Mouse (Mus musculus) embryo, embryonic 11 days (tissue): ENCODE data around the gene Myo3a.

Source experiments
- DNase-seq: peaks from one replicate; pipeline ENCODE4 v3.0.0-alpha.2; 2015

Myo3a gene

DNA sequence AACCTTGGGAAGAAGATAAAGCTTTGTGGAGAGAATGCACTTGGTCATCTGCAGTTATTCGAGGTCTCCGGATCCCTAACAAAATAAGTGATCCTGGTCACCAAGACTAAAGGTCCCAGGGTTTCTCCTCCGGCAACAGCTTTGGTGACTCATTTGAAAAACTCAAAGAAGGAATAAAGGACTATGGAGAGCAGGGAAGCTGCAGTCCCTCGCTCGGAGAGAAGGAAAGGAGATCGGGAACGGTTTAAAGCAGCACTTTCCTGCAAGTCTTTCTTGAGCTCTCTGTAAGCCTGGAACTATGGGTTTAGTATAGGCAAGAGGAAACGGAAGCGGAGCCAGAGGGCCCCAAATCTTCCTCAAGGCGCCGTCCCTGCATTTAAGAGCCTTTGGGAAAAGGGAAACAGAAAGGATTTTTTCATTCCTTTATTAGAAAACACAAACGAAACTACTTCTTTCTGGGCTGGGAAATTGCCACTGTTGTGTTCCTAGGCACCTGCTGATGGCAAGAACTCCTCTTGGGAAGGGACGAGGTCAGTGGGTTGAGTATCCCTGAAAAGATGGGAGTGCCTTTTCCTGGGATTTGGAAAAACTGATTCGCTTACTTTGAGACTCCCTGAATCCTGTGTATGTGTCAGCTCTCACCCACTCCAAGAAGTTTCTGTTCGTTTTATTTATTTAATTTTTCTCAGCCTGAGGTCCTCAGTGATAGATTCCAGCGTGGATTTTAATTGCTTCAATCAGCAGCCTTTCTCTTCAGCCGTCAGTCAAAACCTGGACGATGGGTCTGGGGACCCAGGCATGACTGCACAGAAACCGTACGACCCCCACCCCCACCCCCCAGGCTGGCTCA lies 393.9 kb downstream of the Myo3a start:
- DNase-seq = no peak

DNA sequence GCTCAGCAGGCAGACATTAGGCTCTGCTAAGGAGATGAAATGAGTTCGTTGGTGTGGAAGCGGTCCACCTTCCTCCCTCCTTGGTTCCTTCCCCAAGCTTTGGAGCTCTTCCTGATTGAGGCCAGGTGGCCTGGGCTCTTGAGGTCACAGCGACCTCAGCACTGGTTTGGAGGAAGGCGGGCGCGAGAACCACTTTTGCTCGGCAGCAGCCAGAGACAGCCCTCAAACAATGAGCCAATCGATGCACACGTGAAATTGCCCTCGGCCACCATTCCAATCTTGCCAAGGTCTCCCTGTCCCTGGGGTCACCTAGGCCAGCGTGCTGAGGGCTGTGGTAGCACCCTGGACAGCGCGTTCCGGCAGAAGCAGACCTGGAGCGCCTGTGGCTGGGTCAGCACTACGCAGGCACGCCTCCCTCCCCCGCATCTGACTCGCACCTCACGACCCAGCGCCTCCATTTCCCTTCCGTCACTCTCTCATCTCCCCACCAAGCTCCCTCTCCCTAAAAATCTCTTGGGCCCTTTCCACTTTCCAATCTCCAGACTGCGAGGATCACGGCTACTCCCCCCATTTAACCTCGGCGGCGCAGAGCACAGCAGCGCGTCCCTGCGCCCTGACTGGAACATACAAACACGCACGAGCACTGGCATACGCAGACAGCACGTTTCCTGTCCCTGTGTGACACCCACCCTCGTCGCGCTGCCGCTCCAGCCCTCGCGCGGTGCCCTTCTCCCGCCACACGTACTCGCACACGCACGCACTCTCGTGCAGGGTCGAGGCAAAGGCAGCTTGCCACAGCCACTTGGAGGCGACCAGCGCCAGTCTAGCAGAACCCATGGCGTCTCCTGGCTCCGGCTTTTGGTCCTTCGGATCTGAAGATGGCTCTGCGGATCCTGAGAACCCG lies 394.8 kb downstream of the Myo3a start, which contains the start of gene Gad2:
Gene Gad2 (plus strand): TSS at position 378 of the 904 bp plus-strand sequence.
- peak; percentile 67 for DNase-seq

DNA sequence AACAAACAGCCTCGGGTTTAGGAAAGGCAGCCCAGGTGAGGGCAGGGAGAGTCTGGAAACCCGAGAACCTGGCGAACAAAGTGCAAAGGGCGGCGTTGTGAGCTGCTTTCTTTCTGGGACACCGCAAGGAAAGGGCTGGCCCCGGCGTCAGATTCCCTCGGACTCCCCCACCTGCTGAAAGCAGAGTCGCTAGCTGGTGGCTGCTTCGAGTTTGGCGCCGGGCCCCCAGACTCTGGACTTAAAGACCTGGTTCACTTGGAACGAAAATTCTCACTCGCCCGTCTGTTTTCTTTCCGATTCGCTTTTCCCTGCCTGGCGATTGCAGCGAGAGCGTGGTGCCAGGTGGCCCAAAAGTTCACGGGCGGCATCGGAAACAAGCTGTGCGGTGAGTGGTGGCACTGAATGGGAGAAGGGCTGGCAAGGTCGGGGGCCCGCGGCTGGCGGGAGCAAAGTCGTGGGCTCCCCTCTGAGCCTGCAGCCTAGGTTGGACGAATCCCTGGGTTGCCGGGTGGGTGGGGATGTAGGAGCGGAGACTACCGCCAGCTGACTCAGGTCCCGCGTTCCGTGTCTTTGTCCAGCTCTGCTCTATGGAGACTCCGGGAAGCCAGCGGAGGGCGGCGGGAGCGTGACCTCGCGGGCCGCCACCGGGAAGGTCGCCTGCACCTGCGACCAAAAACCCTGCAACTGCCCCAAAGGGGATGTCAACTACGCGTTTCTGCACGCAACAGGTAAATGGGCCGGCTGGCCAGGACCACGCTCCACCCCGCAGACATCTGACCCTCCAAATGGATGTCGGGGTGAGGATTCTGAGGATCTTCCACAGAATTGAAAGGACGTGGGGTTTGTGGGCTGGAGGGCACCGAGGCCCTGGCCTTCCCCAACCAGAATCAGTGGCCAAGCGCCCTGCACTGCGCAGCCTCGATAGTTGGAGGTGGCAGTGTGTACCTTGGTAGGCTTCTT lies 396.1 kb downstream of the Myo3a start:
- peak; percentile 46 for DNase-seq

DNA sequence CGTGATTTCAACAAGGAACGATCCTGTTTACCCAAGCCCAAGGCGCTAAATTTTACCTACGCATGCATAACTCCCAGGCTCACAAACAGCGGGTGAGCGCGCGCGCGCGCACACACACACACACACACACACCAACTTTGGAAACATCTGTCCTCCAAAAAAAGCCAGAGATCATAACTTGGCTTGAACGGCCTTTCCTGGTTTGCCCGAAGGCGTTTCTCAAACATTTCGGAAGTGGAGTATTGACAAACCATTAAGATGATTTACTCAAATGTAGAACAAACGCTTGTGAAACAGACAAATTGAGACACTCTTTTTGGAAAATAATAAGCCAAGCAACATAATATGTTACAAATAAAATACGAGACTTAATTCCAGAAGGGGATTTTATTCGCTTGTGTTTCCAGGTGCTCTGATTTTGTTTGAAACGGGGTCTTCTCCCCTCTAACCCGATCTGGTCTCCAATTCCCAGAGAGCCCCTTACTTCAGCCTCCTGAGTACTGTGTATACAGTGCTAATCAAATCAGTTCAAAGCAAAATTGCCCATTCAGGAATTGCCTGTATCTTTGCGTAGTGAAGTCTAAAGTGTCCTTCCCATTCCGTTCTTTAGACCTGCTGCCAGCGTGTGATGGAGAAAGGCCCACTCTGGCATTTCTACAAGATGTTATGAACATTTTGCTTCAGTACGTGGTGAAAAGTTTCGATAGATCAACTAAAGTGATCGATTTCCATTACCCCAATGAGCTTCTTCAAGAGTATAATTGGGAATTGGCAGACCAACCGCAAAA lies 397.1 kb downstream of the Myo3a start:
- DNase-seq = peak; percentile 27

DNA sequence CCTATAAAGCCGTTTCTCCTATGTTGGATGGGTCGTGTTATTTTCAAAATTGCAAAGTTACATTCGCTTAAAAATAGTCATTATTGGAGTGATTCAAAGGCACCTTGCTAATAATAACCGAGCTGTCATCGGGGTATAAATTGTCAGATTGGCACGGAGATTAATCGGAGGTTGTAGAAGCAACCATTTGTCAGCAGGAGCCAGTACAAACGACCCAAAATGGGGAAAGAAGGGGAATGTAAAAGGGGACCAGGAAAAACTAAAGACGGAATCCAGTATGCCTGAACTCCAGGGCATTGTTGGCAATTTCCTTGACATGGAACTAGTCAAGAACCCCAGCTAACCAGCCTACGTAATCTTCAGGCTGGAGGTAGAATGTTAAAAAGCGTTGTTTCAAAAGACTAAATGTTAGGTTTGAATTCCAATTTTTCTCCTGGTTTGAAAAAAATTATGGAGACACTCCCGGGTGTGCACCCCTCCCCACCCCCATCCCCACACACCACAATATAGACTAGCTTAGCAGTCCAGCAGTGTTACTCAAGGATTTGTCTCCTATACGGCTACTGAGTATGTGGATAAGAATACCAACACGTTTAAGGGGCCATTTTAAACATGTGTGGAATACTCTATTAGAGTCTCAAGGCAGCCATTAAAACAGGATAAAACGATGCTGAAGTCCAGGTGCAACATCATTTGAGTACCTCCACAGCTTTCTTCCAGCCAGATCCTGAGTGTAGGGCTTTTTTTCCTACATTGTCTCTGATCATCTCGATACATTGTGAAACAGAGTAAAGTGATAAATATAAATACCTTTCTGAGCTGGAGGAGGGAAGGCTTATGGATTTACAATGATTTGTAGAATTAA lies 398.0 kb downstream of the Myo3a start:
- DNase-seq = no peak

DNA sequence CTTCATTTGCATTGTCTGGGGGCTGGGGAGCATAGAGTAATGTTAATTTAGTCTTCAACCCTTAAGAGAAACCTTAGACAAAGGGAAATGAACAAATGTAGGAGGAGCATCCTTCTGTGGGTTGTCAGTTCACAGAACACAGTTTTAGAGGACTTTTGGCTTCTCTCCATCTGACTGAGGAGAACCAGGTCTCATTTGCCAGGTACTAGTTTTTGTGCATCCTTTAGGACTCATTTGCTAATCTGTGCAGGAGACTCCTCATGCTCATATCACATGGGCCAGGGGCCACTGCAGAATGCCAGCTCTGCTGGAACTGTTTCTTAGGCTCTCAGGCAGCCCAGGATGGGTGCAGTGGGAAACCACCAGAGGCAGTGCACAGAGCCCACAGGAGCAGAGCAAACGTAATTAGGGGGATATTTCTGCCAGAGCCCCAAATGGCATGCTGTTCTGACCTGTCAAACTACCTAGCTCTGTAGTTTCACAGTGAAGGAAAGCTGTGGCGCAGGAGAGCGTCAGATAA lies 399.9 kb downstream of the Myo3a start:
- no peak for DNase-seq

DNA sequence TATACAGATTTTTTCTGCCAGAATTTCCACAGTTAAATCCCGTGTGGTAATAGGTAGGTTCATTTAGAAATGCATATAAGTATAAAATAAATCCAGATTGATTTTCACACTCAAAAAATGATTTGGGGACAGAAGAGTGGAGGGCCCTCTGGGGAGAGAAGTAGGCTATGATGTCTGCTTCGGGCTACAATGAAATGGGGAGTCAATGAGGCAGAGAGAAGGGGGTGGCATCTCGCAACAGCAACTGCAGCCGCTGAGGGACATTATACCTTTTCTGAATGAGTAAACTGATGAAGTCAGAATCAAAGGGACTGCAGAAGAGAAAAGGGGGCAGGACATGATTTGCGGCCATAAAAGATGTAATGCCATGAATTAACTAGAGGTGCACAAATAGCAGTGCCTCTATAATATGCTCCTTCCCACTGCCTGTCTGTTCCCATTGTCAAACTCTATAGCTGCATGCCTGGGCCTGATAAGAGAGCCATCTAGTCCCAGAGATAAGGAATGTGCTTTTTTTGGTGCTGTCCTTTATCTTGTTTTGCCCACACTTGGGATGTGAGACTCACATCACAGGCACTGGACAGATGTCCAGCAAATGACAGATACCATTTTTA lies 400.6 kb downstream of the Myo3a start:
- DNase-seq = no peak

DNA sequence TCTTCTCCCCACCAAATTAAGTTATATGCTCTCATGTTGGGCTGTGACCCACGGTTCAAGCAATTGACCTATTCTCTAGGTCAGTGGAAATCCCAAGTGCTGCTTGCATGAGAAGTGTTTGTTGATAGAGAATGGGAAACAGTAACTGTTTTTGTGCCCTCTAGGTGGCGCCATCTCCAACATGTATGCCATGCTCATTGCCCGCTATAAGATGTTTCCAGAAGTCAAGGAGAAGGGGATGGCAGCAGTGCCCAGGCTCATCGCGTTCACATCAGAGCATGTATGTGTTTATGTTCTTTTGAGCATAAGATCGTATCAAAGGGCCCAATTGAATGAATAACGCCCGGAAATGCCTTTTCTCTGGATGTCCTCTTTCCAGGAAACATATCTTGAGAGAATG lies 407.5 kb downstream of the Myo3a start:
- peak; percentile 52 for DNase-seq

DNA sequence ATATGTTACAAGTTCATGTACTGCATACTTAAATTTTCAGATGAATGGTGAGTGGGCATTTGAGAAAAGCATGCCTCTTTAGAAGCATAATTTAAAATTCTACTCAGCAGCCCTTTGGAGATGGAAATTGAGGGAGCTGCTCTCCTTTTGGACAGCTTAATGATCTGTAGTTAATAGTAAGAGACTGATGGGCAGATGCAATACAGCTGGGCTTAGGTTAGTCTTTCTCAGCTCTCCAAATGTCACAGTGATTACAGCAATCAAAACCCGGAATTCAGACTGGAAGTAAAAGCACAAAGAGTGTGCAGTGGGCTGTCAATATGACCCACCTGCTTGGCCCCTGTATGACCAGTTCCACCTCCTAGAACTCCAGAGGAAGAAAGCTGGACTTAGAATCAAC lies 418.8 kb downstream of the Myo3a start:
- DNase-seq = no peak

DNA sequence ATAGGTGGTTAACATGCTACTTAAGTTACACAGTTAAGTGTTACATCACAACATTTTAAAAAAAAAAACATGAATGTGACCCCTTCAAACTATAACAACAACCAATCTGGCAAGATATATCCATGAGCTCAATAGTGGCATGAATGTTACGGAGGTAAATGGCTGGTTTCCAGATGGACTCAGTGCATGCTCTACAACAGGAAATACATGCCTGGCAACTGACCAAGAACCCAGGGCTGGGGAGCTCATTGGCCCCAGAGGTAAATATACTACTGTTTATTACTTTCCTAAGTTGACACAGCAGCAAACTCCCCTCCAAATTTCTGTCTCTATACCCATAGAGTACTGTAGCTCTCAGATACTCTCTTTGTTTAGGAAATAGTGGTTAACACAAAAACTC lies 421.1 kb downstream of the Myo3a start:
- DNase-seq = no peak

DNA sequence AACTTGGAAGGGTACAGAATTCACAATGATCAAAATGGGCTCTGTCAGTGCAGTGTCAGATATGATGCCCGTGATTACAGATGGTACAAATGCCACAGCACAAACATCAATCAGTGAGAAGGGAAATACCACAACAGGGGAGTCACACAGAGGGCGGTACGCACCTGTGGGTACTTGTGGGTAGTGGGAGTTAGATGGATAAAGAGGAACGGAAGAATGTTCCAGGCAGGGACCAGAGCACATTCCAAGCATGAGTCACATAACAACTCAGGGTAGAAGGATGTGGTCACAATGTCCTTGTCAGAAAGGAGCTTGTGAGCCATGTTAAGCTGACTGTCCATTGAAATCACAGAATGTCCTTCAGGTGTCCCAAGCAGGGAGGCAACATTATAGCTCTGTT lies 424.5 kb downstream of the Myo3a start:
- DNase-seq = no peak

DNA sequence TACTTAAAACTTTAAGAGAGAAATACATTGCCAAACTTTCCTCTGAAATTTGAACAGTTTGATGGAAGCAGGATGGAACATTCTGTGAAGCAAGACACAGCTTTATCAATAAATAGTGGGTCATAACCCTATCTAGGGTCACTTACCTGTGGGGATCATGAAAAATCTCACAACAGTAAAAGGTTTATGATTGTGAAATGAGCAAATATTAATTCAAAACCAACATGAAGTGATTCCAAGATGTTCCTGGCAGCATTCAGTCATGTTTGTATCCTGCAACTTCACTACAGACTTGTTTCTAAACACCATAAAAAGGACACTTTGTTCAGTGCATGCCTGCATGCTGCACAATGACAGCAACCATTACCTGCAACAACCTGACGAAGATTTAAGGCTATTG lies 436.4 kb downstream of the Myo3a start:
- no peak for DNase-seq
